Mouse (Mus musculus) intestine, postnatal 0 days (tissue): ENCODE data around the gene 2700081O15Rik. TPM values are rescaled to one million over a fixed set of nuclear protein-coding genes. Genes with fewer than 3 reads are reported as not detected.

Experiments used
- ATAC-seq: fragments of 200-750 bp; cut with Nextera tagmentation; 2 replicates; pipeline ENCODE4 v1.8.0; 2017; ENCODE audit warnings: mild to moderate bottlenecking, moderate TSS enrichment, moderate library complexity
- H3K27ac ChIP-seq: fragments of 300-500 bp; sonication (generic); 2 replicates; pipeline ENCODE4 v1.5.1; 2014; ENCODE audit warnings: mild to moderate bottlenecking, low read depth, low read length, moderate library complexity
- H3K27me3 ChIP-seq: fragments of 300-500 bp; sonication (generic); replicated peaks from 2 replicates; pipeline ENCODE4 v1.6.1; 2014; ENCODE audit warnings: low read length, mixed read lengths; ENCODE audit not compliant: control insufficient read depth, insufficient read depth
- H3K36me3 ChIP-seq: fragments of 300-500 bp; sonication (generic); 2 replicates; pipeline ENCODE4 v1.6.1; 2014; ENCODE audit warnings: mild to moderate bottlenecking, moderate library complexity; ENCODE audit not compliant: control insufficient read depth, insufficient read depth
- H3K4me1 ChIP-seq: fragments of 300-500 bp; sonication (generic); replicated peaks from 2 replicates; pipeline ENCODE4 v1.6.1; 2014; ENCODE audit warnings: antibody characterized with exemption, low read length, mixed read lengths; ENCODE audit not compliant: control insufficient read depth, insufficient read depth
- H3K4me2 ChIP-seq: fragments of 300-500 bp; sonication (generic); replicated peaks from 2 replicates; pipeline ENCODE4 v1.6.1; 2014; ENCODE audit warnings: low read depth, mild to moderate bottlenecking, moderate library complexity
- H3K4me3 ChIP-seq: fragments of 300-500 bp; sonication (generic); 2 replicates; pipeline ENCODE4 v1.5.1; 2014; ENCODE audit warnings: low read depth, low read length
- H3K9ac ChIP-seq: fragments of 300-500 bp; sonication (generic); 2 replicates; pipeline ENCODE4 v1.6.1; 2014; ENCODE audit warnings: mild to moderate bottlenecking, low read depth, low read length
- H3K9me3 ChIP-seq: fragments of 300-500 bp; sonication (generic); 2 replicates; pipeline ENCODE4 v1.6.1; 2016; ENCODE audit warnings: mixed run types; ENCODE audit not compliant: control insufficient read depth
- CTCF ChIP-seq: sonication (generic); IDR thresholded peaks from 2 replicates; pipeline ENCODE4 v1.5.1; 2016; ENCODE audit warnings: low read depth, mild to moderate bottlenecking, control low read depth, antibody characterized with exemption, moderate library complexity
- WGBS: fragments of 180-500 bp; shearing (Covaris S2); extraction: QIAGEN DNeasy Blood & Tissue Kit; methylation state at CpG from one replicate; pipeline ENCODE4 v1.1.7; 2014; 5-methylcytosine and 5-hydroxymethylcytosine counted together
- microRNA-seq: library from miRNA; unstranded; fragments of <30 nt; microRNA quantifications from one replicate; pipeline ENCODE4, GENCODE M21; 2016
- polyA plus RNA-seq: library from polyadenylated mRNA; unstranded; fragments of >200 nt; fragmentation: Nextera tagmentation; extraction: Ambion mirVana; gene quantifications from 2 replicates; pipeline ENCODE4 v1.2.1, GENCODE M21; 2015

Gene 2700081O15Rik
- polyA plus RNA-seq, 1 experiment from 2014 or later, result 2.7 TPM

GRCm38 (mm10) chr19:7467915-7468314, 50.5 kb downstream of the 2700081O15Rik start:
- H3K27ac ChIP-seq, result no peak overlapping the region
- H3K4me1 ChIP-seq, result no peaks in the 10 kb centered on the region
- no peak for TF ChIP-seq CTCF
- H3K4me2 ChIP-seq, result no peak overlapping the region
- no peaks in the 10 kb centered on the region; the same call in 1 of the 2 replicates for H3K36me3 ChIP-seq
- ATAC-seq, result no peak
- H3K4me3 ChIP-seq, result no peak overlapping the region
- no peaks in the 10 kb centered on the region for H3K9me3 ChIP-seq
- H3K27me3 ChIP-seq, result no peaks in the 10 kb centered on the region
- no peak overlapping the region for H3K9ac ChIP-seq

- Histone ChIP-seq H3K4me3 (no peak overlapping the region), H3K36me3 (no peaks in the 10 kb centered on the region; the same call in 1 of the 2 replicates), H3K4me2 (no peak overlapping the region), H3K27ac (no peak overlapping the region), H3K9ac (no peak overlapping the region), H3K4me1 (no peaks in the 10 kb centered on the region), H3K9me3 (no peaks in the 10 kb centered on the region), H3K27me3 (no peaks in the 10 kb centered on the region)
- ATAC-seq, result no peak
- 82% methylated on average over 2 of the region's 2 CpGs for WGBS
- TF ChIP-seq CTCF, result no peak
These were observed 53.2 kb downstream of the 2700081O15Rik start for GRCm38 (mm10) chr19:7470643-7471042.

Small RNAs within 50 kb of the gene (microRNA-seq; reads per million reads assigned to microRNA genes)
- not detected for gene Mir6991

Other genes starting within 250 kb of the 2700081O15Rik start
- 121 and 126 TPM in 2 replicates for gene Otub1, start 211.3 kb upstream of the 2700081O15Rik start, polyA plus RNA-seq
- gene Cox8a, start 200.0 kb upstream of the 2700081O15Rik start, polyA plus RNA-seq, result 2,194 and 2,204 TPM in 2 replicates
- 18.6 and 19.7 TPM in 2 replicates for gene Naa40, start 176.4 kb upstream of the 2700081O15Rik start, polyA plus RNA-seq
- gene Rcor2, start 150.3 kb upstream of the 2700081O15Rik start, polyA plus RNA-seq, result 1.5 and 2.2 TPM in 2 replicates
- gene Mark2, start 75.8 kb upstream of the 2700081O15Rik start, polyA plus RNA-seq, result 39.6 and 46.4 TPM in 2 replicates
- 11.3 and 12.2 TPM in 2 replicates for gene Spindoc, start 34.6 kb upstream of the 2700081O15Rik start, polyA plus RNA-seq
- 133 and 134 TPM in 2 replicates for gene Rtn3, start 65.7 kb downstream of the 2700081O15Rik start, polyA plus RNA-seq
- gene Atl3, start 76.4 kb downstream of the 2700081O15Rik start, polyA plus RNA-seq, result 7.3 and 8.9 TPM in 2 replicates
- gene Pla2g16, start 139.8 kb downstream of the 2700081O15Rik start, polyA plus RNA-seq, result 5.5 and 6.4 TPM in 2 replicates
- gene Lgals12, start 189.6 kb downstream of the 2700081O15Rik start, polyA plus RNA-seq, result 0.25 and 0.38 TPM in 2 replicates
- gene Hrasls5, start 194.9 kb downstream of the 2700081O15Rik start, polyA plus RNA-seq, result not detected in 2 replicates